Mouse (Mus musculus) adrenal gland, adult 10 weeks (tissue): ENCODE data around the gene AW549877. TPM values are rescaled to one million over a fixed set of nuclear protein-coding genes. Genes with fewer than 3 reads are reported as not detected.

Experiments used
- polyA plus RNA-seq: library from polyadenylated mRNA; stranded (reverse); fragments of 350-450 nt; fragmentation: Illumina TruSeq; extraction: RNeasy Lipid Tissue Mini Kit (QIAGEN cat#74804); gene quantifications from one replicate; pipeline ENCODE4 v1.2.3, GENCODE M21; 2014; ENCODE audit warnings: low read depth, low replicate concordance

Gene AW549877
- polyA plus RNA-seq = 193 TPM

DNA sequence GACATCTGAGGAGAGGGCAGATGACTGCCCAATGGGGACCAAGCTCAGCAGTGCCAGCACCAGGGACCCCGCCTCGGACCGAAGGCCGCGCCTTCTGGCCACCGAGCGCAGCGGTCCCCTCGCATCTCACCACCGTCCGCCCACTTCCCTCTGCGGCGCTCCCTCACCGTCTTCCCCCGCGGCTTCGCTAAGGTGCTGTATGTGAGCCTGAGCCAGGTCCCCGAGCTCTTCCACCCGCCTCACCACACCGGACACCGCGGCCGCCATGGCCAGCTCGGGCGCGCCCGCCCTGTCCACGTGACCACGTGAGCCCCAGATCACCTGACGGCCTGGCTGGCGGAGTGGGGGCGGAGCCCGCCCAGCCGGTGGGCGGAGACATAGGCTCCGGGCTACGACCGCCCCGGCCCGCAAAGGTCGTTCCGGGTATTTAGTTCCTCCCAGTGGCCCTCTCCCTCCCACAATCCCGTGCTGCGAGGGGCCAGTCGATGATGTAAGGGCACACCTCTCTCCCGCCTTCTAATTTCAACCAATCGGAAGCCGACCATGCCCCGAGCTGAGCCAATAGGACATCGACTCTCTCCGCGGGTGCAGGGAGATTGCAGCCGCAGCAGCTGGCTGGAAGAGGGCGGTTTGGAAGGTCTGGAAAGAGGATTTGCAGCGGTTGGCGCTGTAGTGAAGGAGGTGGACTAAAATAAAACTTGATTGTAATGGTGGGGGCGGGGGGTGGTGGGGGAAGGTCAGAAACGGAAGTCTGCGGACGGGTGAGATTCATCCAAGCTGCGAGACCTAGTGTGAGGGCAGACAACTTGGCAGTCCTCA lies at the start of gene AW549877:
AW549877 (minus strand) TSS at position 297 of the 819 bp plus-strand sequence.

DNA sequence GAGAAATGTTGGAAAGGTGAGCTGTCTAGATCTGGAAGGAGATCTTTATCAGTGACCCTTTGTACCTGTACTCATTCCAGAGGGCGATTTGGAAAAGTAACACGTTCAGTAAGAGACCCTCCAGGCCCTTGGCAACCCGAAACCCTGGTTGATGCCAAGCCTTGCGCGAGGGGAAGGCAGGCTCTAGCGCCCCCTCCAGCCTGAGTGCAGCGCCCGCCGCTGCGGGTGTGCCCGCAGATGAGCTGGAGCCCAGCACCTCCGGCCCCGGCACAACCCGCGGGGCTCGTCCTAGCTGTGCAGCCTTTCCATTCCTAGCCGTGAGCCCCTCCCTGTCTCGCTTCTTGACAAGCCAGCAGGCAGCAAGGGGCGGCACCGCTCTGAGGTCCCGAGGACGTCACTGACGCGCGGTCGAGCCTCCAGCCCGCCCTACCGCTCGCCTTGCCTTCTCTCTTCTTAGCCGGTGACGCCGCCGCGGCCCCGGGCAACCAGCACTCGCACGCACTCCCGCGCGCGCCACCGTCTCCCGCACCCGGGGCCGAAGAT lies 30.8 kb upstream of the AW549877 start, which contains the start of gene Oxct1:
Oxct1 (plus strand) TSS at position 153 of the 543 bp plus-strand sequence.

DNA sequence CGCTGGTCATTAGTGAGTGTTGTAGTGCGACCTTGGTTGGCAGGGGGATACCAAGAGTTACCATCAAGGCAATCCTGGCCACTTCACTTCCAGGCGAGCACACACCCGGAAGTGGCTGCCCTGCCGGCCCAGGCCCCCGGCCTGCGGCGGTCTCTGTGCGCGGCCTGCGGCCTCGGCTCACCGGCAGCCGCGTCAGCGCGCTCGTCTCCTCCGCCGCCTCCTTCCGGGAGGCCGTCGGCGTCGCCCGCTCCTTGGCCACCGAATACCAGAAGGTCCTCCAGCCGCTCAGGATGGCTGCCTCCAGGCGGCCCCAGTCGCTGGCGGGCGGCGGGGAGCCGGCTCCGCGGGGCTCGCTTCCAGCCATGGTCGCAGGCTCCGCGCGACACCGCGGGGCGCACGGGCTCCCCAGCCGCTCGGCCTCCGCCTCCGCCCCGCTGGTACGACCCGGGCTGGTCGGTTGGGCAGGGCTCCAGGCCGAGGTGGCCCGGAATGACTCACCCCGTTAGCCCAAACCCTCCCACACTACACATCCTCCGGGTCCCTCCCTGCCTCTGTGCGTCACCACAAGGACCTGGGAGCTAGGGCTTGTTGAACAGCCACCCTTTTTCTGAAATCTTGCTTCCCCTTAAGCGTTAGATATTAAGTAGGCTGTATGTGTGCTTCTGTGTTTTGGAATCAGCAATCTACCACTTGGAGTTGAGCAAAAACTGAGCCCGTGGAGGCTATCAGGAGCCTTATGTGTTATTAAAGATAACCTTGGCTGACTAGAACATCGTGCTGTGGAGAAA lies 16.3 kb downstream of the AW549877 start, which contains the start of gene Fbxo4:
Fbxo4 (minus strand) TSS at position 513 of the 788 bp plus-strand sequence.

Other genes starting within 250 kb of the AW549877 start
- 41.0 TPM for gene Fbxo4, start 16.2 kb downstream of the AW549877 start, polyA plus RNA-seq
- 211 TPM for gene Oxct1, start 30.6 kb upstream of the AW549877 start, polyA plus RNA-seq